Mouse (Mus musculus) small intestine, adult 2 months (tissue): ENCODE measurements around the gene Efemp2.

ENCODE experiments used
- CTCF ChIP-seq: fragments of 200-500 bp; IDR thresholded peaks from 2 replicates; pipeline ENCODE4 v1.5.1; 2012; ENCODE audit warnings: low read depth, mild to moderate bottlenecking, control low read depth, inconsistent platforms, low read length, moderate library complexity, mixed read lengths; ENCODE audit not compliant: insufficient replicate concordance, insufficient read length; ENCODE audit errors: extremely low read depth
- POLR2A ChIP-seq: fragments of 200-500 bp; IDR thresholded peaks from 2 replicates; pipeline ENCODE4 v1.6.1; 2012; ENCODE audit warnings: low read depth, mild to moderate bottlenecking, control low read depth, inconsistent platforms, low read length, moderate library complexity

GRCm38 (mm10) chr19:5451766-5452165 lies 22.0 kb upstream of the Efemp2 start:
- TF ChIP-seq CTCF = no peak
- no peak for TF ChIP-seq POLR2A
